Mouse (Mus musculus) heart, adult 2 months (tissue): ENCODE results near the gene Ubald2.
A peak's percentile ranks its signal among the peaks of the same experiment; 100 is the strongest.

Source experiments
- CTCF ChIP-seq: fragments of 200-600 bp; IDR thresholded peaks from 2 replicates; pipeline ENCODE4 v1.8.1; 2022; ENCODE audit warnings: antibody characterized with exemption, mild to moderate bottlenecking, moderate library complexity
- EP300 ChIP-seq: fragments of 200-500 bp; IDR thresholded peaks from 2 replicates; pipeline ENCODE4 v1.6.1; 2011; ENCODE audit warnings: low read depth, low read length, control low read depth; ENCODE audit not compliant: insufficient read depth

DNA sequence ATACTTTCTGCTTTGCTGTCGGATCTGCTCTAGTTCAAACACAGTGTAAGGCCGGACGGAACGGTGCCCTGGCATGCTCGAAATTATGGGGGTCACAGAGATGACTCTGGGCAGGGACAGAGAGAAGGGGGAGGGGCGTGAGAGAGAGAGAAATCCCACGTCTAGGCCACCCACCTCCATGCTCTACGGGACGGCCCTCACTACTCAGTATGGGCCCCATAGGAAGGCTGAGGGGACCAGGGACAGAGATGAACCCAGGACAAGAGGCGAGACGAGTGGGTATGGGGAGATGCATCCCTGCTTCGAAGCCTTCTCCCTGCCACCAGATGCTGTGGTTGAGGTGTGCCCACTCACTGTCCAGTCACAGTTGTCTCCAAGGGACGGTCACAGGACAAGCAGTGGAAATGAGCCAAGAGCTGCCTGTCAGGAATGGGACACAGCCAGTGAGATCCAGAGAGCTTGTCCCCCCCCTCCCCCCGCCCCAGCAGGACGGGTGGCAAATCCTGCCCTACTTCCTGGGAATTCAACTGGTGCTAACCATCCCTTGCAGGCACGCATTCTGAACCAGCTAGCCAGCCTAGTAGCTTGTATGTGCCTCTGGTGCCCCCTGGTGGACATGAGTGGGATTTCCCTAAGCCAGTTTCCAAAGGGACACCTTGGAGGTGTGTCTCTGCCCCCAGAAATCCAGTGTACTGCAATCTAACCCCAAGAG is 11.9 kb downstream of the Ubald2 start:
- TF ChIP-seq EP300 (peak; percentile 99), CTCF (peak; percentile 87)
